Mouse (Mus musculus) cerebellum, postnatal 36 days (tissue): ENCODE results near the gene Tcam1.

Source experiments
- DNase-seq, 2 experiments: peaks; one replicate each; pipeline ENCODE4 v3.0.0; 2021 to 2022; ENCODE audit warnings: mixed read lengths in 2 of 2

Tcam1 gene

GRCm38 (mm10) chr11:106324858-106325257, 48.4 kb downstream of the Tcam1 start:
- DNase-seq: no peak

GRCm38 (mm10) chr11:106325566-106326206, 49.2 kb downstream of the Tcam1 start:
- peak; percentile 72 to 78 for DNase-seq

- no peak for DNase-seq
Observed at GRCm38 (mm10) chr11:106326475-106326874, 50.0 kb downstream of the Tcam1 start.

- no peak for DNase-seq
Observed at GRCm38 (mm10) chr11:106328521-106328920, 52.0 kb downstream of the Tcam1 start.

- DNase-seq: no peak
Observed at GRCm38 (mm10) chr11:106329128-106329527, 52.7 kb downstream of the Tcam1 start.

- peak; percentile 37 to 47 for DNase-seq
Observed at GRCm38 (mm10) chr11:106329682-106330081, 53.2 kb downstream of the Tcam1 start.

- peak; percentile 35 to 41 for DNase-seq
Observed at GRCm38 (mm10) chr11:106332458-106332857, 56.0 kb downstream of the Tcam1 start.

- no peak for DNase-seq
Observed at GRCm38 (mm10) chr11:106334066-106334465, 57.6 kb downstream of the Tcam1 start.

GRCm38 (mm10) chr11:106338029-106338428, 61.6 kb downstream of the Tcam1 start:
- DNase-seq: no peak
